Mouse (Mus musculus) CH12.LX (cell line): ENCODE results near the gene Ptges3l. TPM values are rescaled to one million over a fixed set of nuclear protein-coding genes. Genes with fewer than 3 reads are reported as not detected.

ENCODE experiments used
- DNase-seq: peaks from one replicate; pipeline ENCODE4 v3.0.0-alpha.2; 2013; ENCODE audit errors: extremely low read depth
- H3K27ac ChIP-seq: 2 replicates; pipeline ENCODE4 v1.5.1; 2012; ENCODE audit warnings: low read depth, mild to moderate bottlenecking, control low read depth, moderate library complexity; ENCODE audit not compliant: insufficient read depth
- H3K27me3 ChIP-seq: replicated peaks from 2 replicates; pipeline ENCODE3; 2012; ENCODE audit warnings: inconsistent platforms
- H3K36me3 ChIP-seq, 2 experiments: replicated peaks in 1 of 2; 2 replicates each; pipeline versions ENCODE3 to v1.6.1; 2012; ENCODE audit warnings: inconsistent platforms in 1 of 2, low read length in 1 of 2, mild to moderate bottlenecking in 1 of 2, mixed read lengths in 1 of 2, moderate library complexity in 1 of 2; ENCODE audit not compliant: control insufficient read depth in 1 of 2, insufficient read depth in 1 of 2
- H3K4me1 ChIP-seq, 2 experiments: 2 replicates each; pipeline ENCODE4 v1.6.1; 2012; ENCODE audit warnings: inconsistent platforms in 1 of 2, moderate library complexity in 1 of 2; ENCODE audit not compliant: insufficient read depth in 2 of 2, control insufficient read depth in 1 of 2
- H3K4me2 ChIP-seq: 2 replicates; pipeline ENCODE4 v1.6.1; 2012; ENCODE audit warnings: low read depth, mild to moderate bottlenecking, control low read depth; ENCODE audit not compliant: poor library complexity, insufficient read depth, severe bottlenecking
- H3K4me3 ChIP-seq, 3 experiments: fragments of 150-350 bp in 1 of 3; sonication (generic) in 1 of 3; replicated peaks in 1 of 3; 2 replicates each; pipeline versions ENCODE3 to v1.5.1; 2011 to 2012; ENCODE audit warnings: low read depth in 2 of 3, low read length in 2 of 3, mild to moderate bottlenecking in 2 of 3, moderate library complexity in 2 of 3, control low read depth in 1 of 3, improper control_type of control experiment in 1 of 3, inconsistent platforms in 1 of 3, mixed read lengths in 1 of 3; ENCODE audit not compliant: poor library complexity in 1 of 3
- H3K79me2 ChIP-seq: replicated peaks from 2 replicates; pipeline ENCODE4 v1.6.1; 2012; ENCODE audit warnings: mild to moderate bottlenecking, moderate library complexity; ENCODE audit not compliant: control insufficient read depth, poor library complexity, insufficient read depth, severe bottlenecking; ENCODE audit errors: extremely low read depth
- H3K9ac ChIP-seq: 2 replicates; pipeline ENCODE4 v1.6.1; 2012; ENCODE audit warnings: low read depth, mild to moderate bottlenecking, control low read depth, moderate library complexity; ENCODE audit not compliant: insufficient read depth
- H3K9me3 ChIP-seq: replicated peaks from 2 replicates; pipeline ENCODE3; 2012; ENCODE audit warnings: low read length, inconsistent platforms, mixed read lengths
- BHLHE40 ChIP-seq: IDR thresholded peaks from 2 replicates; pipeline ENCODE4 v1.6.1; 2011; ENCODE audit warnings: mild to moderate bottlenecking, low read depth, low read length, improper control_type of control experiment
- CHD1 ChIP-seq: IDR thresholded peaks from 2 replicates; pipeline ENCODE4 v1.6.1; 2012; ENCODE audit warnings: low read depth, low read length, improper control_type of control experiment, inconsistent platforms
- CHD2 ChIP-seq: IDR thresholded peaks from 2 replicates; pipeline ENCODE4 v1.6.1; 2011; ENCODE audit warnings: low read length, improper control_type of control experiment
- EP300 ChIP-seq: IDR thresholded peaks from 2 replicates; pipeline ENCODE4 v1.6.1; 2011; ENCODE audit warnings: low read length, improper control_type of control experiment
- ETS1 ChIP-seq: conservative IDR thresholded peaks from 2 replicates; pipeline ENCODE4 v1.6.1; 2012; ENCODE audit warnings: low read depth, mild to moderate bottlenecking, inconsistent platforms, low read length, improper control_type of control experiment, moderate library complexity
- HCFC1 ChIP-seq: IDR thresholded peaks from 2 replicates; pipeline ENCODE4 v1.6.1; 2012; ENCODE audit warnings: low read depth, mild to moderate bottlenecking, inconsistent platforms, low read length, improper control_type of control experiment
- IRF4 ChIP-seq: IDR thresholded peaks from 2 replicates; pipeline ENCODE4 v1.6.1; 2014; ENCODE audit warnings: low read depth, mild to moderate bottlenecking, inconsistent platforms, low read length, improper control_type of control experiment
- KAT2A ChIP-seq: IDR thresholded peaks from 2 replicates; pipeline ENCODE4 v1.6.1; 2012; ENCODE audit warnings: low read length, improper control_type of control experiment, inconsistent platforms; ENCODE audit not compliant: insufficient replicate concordance
- MAFK ChIP-seq: IDR thresholded peaks from 2 replicates; pipeline ENCODE4 v1.6.1; 2011; ENCODE audit warnings: low read length, improper control_type of control experiment; ENCODE audit not compliant: insufficient replicate concordance
- MAZ ChIP-seq: IDR thresholded peaks from 2 replicates; pipeline ENCODE4 v1.6.1; 2012; ENCODE audit warnings: low read depth, mild to moderate bottlenecking, inconsistent platforms, low read length, improper control_type of control experiment, moderate library complexity
- MXI1 ChIP-seq: IDR thresholded peaks from 2 replicates; pipeline ENCODE4 v1.6.1; 2011; ENCODE audit warnings: mild to moderate bottlenecking, low read depth, low read length, improper control_type of control experiment
- NRF1 ChIP-seq: IDR thresholded peaks from 2 replicates; pipeline ENCODE4 v1.6.1; 2014; ENCODE audit warnings: low read depth, mild to moderate bottlenecking, inconsistent platforms, low read length, improper control_type of control experiment, moderate library complexity
- PAX5 ChIP-seq: IDR thresholded peaks from 2 replicates; pipeline ENCODE4 v1.6.1; 2012; ENCODE audit warnings: low read length, inconsistent platforms, mixed read lengths
- POLR2A ChIP-seq: IDR thresholded peaks from 2 replicates; pipeline ENCODE4 v1.6.1; 2011; ENCODE audit warnings: low read depth, mild to moderate bottlenecking, improper control_type of control experiment, low read length
- POLR2AphosphoS2 ChIP-seq: IDR thresholded peaks from 2 replicates; pipeline ENCODE4 v1.6.1; 2011; ENCODE audit warnings: low read depth, low read length, improper control_type of control experiment
- RCOR1 ChIP-seq: conservative IDR thresholded peaks from 2 replicates; pipeline ENCODE4 v1.6.1; 2012; ENCODE audit warnings: low read depth, mild to moderate bottlenecking, inconsistent platforms, low read length, improper control_type of control experiment
- SMC3 ChIP-seq: IDR thresholded peaks from 2 replicates; pipeline ENCODE4 v1.6.1; 2011; ENCODE audit warnings: low read depth, low read length, improper control_type of control experiment
- TCF12 ChIP-seq: IDR thresholded peaks from 2 replicates; pipeline ENCODE4 v1.6.1; 2014; ENCODE audit warnings: low read depth, mild to moderate bottlenecking, inconsistent platforms, low read length, improper control_type of control experiment
- UBTF ChIP-seq: IDR thresholded peaks from 2 replicates; pipeline ENCODE4 v1.6.1; 2012; ENCODE audit warnings: low read depth, mild to moderate bottlenecking, inconsistent platforms, low read length, improper control_type of control experiment, moderate library complexity
- USF1 ChIP-seq: IDR thresholded peaks from 2 replicates; pipeline ENCODE4 v1.6.1; 2014; ENCODE audit warnings: low read depth, mild to moderate bottlenecking, inconsistent platforms, low read length, improper control_type of control experiment
- USF2 ChIP-seq: conservative IDR thresholded peaks from 2 replicates; pipeline ENCODE4 v1.6.1; 2011; ENCODE audit warnings: low read depth, low read length, improper control_type of control experiment
- ZC3H11A ChIP-seq: IDR thresholded peaks from 2 replicates; pipeline ENCODE4 v1.6.1; 2012; ENCODE audit warnings: low read depth, mild to moderate bottlenecking, inconsistent platforms, low read length, improper control_type of control experiment
- ZKSCAN1 ChIP-seq: IDR thresholded peaks from 2 replicates; pipeline ENCODE4 v1.6.1; 2012; ENCODE audit warnings: low read depth, inconsistent platforms, low read length, improper control_type of control experiment, borderline replicate concordance
- dilution Hi-C: fragments of 300-500 bp; cut with MboI; formaldehyde crosslinking; loops from 2 replicates; pipeline ENCODE4 v1.14.3; 2020; ENCODE audit warnings: low sequenced_read_pairs; ENCODE audit not compliant: extremely low pct_unique_long_range_greater_than_20kb, extremely low pct_ligation_motif_present
- in situ Hi-C: fragments of 300-500 bp; cut with MboI; formaldehyde crosslinking; loops from 3 replicates; pipeline ENCODE4 v1.14.3; 2019; ENCODE audit warnings: low sequenced_read_pairs, low pct_ligation_motif_present, low pct_unique_long_range_greater_than_20kb, mixed read lengths
- polyA plus RNA-seq: library from polyadenylated mRNA; unstranded; fragments of >175 nt; gene quantifications from 2 replicates; pipeline ENCODE4 v1.2.1, GENCODE M21; 2012; ENCODE audit warnings: low read depth; ENCODE audit not compliant: insufficient read length
- total RNA-seq, 2 experiments: library from RNA; depleted of rRNA; stranded (reverse); fragments of 300-350 nt in 1 of 2; fragments of >200 nt in 1 of 2; gene quantifications; 2 replicates each; pipeline ENCODE4 v1.2.3; 2012 to 2014

Gene Ptges3l
- total and polyA plus RNA-seq, 3 experiments = 1.9 to 3.0 (median 2.4) TPM

DNA sequence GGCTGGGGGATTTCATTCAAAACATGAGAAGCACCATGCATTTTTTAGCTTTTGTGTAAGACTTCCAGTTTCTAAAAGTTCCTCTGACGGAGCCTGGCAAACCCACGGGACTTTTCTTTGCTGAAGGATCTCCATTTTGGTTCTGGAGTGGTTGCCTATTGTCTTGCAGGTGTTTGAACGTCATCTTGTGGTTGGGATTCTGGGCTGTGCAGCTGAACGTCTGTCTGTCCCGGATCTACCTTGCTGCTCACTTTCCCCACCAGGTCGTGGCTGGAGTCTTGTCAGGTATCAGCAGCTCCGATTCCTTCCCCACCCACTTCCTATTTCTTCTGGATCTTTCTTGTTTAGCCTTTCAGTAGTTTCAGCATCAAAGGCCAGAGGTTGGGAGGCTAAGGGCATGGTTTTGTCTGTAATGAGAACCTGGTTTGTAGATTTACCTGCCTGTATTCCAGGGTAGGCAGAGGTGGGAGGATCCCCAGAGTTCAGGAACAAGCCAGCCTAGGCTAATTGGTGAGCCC, 50.7 kb downstream of the Ptges3l start (continued):
- TF ChIP-seq HCFC1 = no peak
- peak; percentile 41; the same call in 1 of the 2 replicates for TF ChIP-seq IRF4
- TF ChIP-seq KAT2A = no peak
- TF ChIP-seq POLR2AphosphoS2 = no peak
- TF ChIP-seq ETS1 = peak; percentile 47
- TF ChIP-seq CHD1 = 0 out of 2 replicates have a peak, but pooled peaks have one; percentile 42

DNA sequence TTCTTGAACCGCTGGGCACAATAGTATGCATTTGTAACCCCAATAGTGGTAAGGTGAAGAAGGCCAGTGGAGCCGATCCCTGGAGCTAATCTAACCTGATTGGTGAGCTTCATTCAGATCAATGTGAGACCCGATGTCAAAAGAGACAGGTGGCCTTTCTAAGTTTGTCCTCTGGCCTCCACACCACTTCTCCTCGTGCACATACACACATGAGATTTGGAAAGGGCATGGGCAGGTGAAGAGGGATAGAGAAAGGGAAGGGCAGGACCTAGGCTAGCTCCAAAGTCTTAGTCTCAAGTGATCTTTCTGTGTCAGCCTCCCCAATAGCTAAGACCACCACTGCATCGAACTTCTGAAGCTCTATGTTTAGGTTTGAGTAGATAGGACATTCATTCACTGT, 55.0 kb downstream of the Ptges3l start:
- dilution Hi-C loops (no loop called here), in situ Hi-C loops (no loop called here)
- H3K4me1 ChIP-seq = peaks cover 9 to 14% of the 10 kb centered on the region in 2 experiments
- H3K9ac ChIP-seq = no peak overlapping the region
- no peak for DNase-seq
- H3K4me3 ChIP-seq = no peak overlapping the region
- H3K4me2 ChIP-seq = no peak overlapping the region
- no peak overlapping the region for H3K27ac ChIP-seq
- H3K27me3 ChIP-seq = no peaks in the 10 kb centered on the region
- H3K9me3 ChIP-seq = no peaks in the 10 kb centered on the region
- no peaks in the 10 kb centered on the region for H3K36me3 ChIP-seq
- TF ChIP-seq KAT2A = no peak
- TF ChIP-seq EP300 = no peak
- TF ChIP-seq SMC3 = no peak
- no peak for TF ChIP-seq CHD2
- TF ChIP-seq ZC3H11A = no peak
- TF ChIP-seq POLR2A = no peak
- TF ChIP-seq NRF1 = no peak
- TF ChIP-seq USF1 = no peak
- TF ChIP-seq PAX5 = no peak
- no peak for TF ChIP-seq MXI1
- TF ChIP-seq MAFK = no peak
- no peak for TF ChIP-seq RCOR1
- TF ChIP-seq MAZ = no peak
- TF ChIP-seq UBTF = no peak
- no peak for TF ChIP-seq IRF4
- TF ChIP-seq USF2 = no peak
- no peak for TF ChIP-seq ZKSCAN1
- TF ChIP-seq TCF12 = no peak
- no peak for TF ChIP-seq BHLHE40
- H3K79me2 ChIP-seq = no peaks in the 10 kb centered on the region

Other genes starting within 250 kb of the Ptges3l start
Only the 20 nearest of the 25 such genes appear.
- 102 and 132 TPM in 2 replicates for gene Vps25, start 171.6 kb downstream of the Ptges3l start, total RNA-seq (2012; rRNA removed)
- 97.7 and 105 TPM in 2 replicates for gene Vps25, start 171.6 kb downstream of the Ptges3l start, total RNA-seq (2014; rRNA removed)
- gene Vps25, start 171.6 kb downstream of the Ptges3l start, polyA plus RNA-seq = 210 and 211 TPM in 2 replicates
- 0.85 and 1.2 TPM in 2 replicates for gene Wnk4, start 164.8 kb downstream of the Ptges3l start, total RNA-seq (2012; rRNA removed)
- 0.62 and 0.90 TPM in 2 replicates for gene Wnk4, start 164.8 kb downstream of the Ptges3l start, total RNA-seq (2014; rRNA removed)
- 5.4 and 7.8 TPM in 2 replicates for gene Wnk4, start 164.8 kb downstream of the Ptges3l start, polyA plus RNA-seq
- gene Cntd1, start 146.3 kb downstream of the Ptges3l start, total RNA-seq (2012; rRNA removed) = 2.5 and 3.4 TPM in 2 replicates
- 0.65 and 0.98 TPM in 2 replicates for gene Cntd1, start 146.3 kb downstream of the Ptges3l start, total RNA-seq (2014; rRNA removed)
- 0.85 and 0.96 TPM in 2 replicates for gene Cntd1, start 146.3 kb downstream of the Ptges3l start, polyA plus RNA-seq
- gene Coa3, start 146.2 kb downstream of the Ptges3l start, total RNA-seq (2012; rRNA removed) = 285 TPM in 2 replicates
- 177 and 179 TPM in 2 replicates for gene Coa3, start 146.2 kb downstream of the Ptges3l start, total RNA-seq (2014; rRNA removed)
- 113 and 117 TPM in 2 replicates for gene Coa3, start 146.2 kb downstream of the Ptges3l start, polyA plus RNA-seq
- 280 and 282 TPM in 2 replicates for gene Becn1, start 123.0 kb downstream of the Ptges3l start, total RNA-seq (2012; rRNA removed)
- gene Becn1, start 123.0 kb downstream of the Ptges3l start, total RNA-seq (2014; rRNA removed) = 207 and 224 TPM in 2 replicates
- gene Becn1, start 123.0 kb downstream of the Ptges3l start, polyA plus RNA-seq = 177 and 237 TPM in 2 replicates
- 86.1 and 108 TPM in 2 replicates for gene Psme3, start 109.1 kb downstream of the Ptges3l start, total RNA-seq (2012; rRNA removed)
- 199 and 208 TPM in 2 replicates for gene Psme3, start 109.1 kb downstream of the Ptges3l start, total RNA-seq (2014; rRNA removed)
- gene Psme3, start 109.1 kb downstream of the Ptges3l start, polyA plus RNA-seq = 496 and 527 TPM in 2 replicates
- 5.0 and 5.5 TPM in 2 replicates for gene Aoc2, start 100.3 kb downstream of the Ptges3l start, total RNA-seq (2012; rRNA removed)
- gene Aoc2, start 100.3 kb downstream of the Ptges3l start, total RNA-seq (2014; rRNA removed) = 3.6 and 4.3 TPM in 2 replicates
- 10.7 and 12.1 TPM in 2 replicates for gene Aoc2, start 100.3 kb downstream of the Ptges3l start, polyA plus RNA-seq
- 0.25 and 0.29 TPM in 2 replicates for gene Aoc3, start 94.7 kb downstream of the Ptges3l start, total RNA-seq (2012; rRNA removed)
- 0.28 and 0.30 TPM in 2 replicates for gene Aoc3, start 94.7 kb downstream of the Ptges3l start, total RNA-seq (2014; rRNA removed)
- 0.86 and 0.99 TPM in 2 replicates for gene Aoc3, start 94.7 kb downstream of the Ptges3l start, polyA plus RNA-seq
- 0.08 TPM in 1 of 2 replicates, not detected in the other for gene G6pc, start 57.8 kb downstream of the Ptges3l start, total RNA-seq (2012; rRNA removed)
- not detected in 2 replicates for gene G6pc, start 57.8 kb downstream of the Ptges3l start, total RNA-seq (2014; rRNA removed)
- not detected in 2 replicates for gene G6pc, start 57.8 kb downstream of the Ptges3l start, polyA plus RNA-seq
- 133 and 134 TPM in 2 replicates for gene Aarsd1, start 7.7 kb downstream of the Ptges3l start, total RNA-seq (2012; rRNA removed)
- 78.2 and 81.5 TPM in 2 replicates for gene Aarsd1, start 7.7 kb downstream of the Ptges3l start, total RNA-seq (2014; rRNA removed)
- 84.5 and 99.8 TPM in 2 replicates for gene Aarsd1, start 7.7 kb downstream of the Ptges3l start, polyA plus RNA-seq
- 8.3 and 8.4 TPM in 2 replicates for gene Gm27029, start 537 bp downstream of the Ptges3l start, total RNA-seq (2012; rRNA removed)
- 1.7 and 2.3 TPM in 2 replicates for gene Gm27029, start 537 bp downstream of the Ptges3l start, total RNA-seq (2014; rRNA removed)
- 6.2 and 8.7 TPM in 2 replicates for gene Gm27029, start 537 bp downstream of the Ptges3l start, polyA plus RNA-seq
- 10.1 and 10.7 TPM in 2 replicates for gene Rundc1, start 248 bp downstream of the Ptges3l start, total RNA-seq (2012; rRNA removed)
- gene Rundc1, start 248 bp downstream of the Ptges3l start, total RNA-seq (2014; rRNA removed) = 6.4 and 6.8 TPM in 2 replicates
- 12.7 and 13.5 TPM in 2 replicates for gene Rundc1, start 248 bp downstream of the Ptges3l start, polyA plus RNA-seq
- gene Rpl27, start 17.0 kb upstream of the Ptges3l start, total RNA-seq (2012; rRNA removed) = 3,039 and 3,055 TPM in 2 replicates
- gene Rpl27, start 17.0 kb upstream of the Ptges3l start, total RNA-seq (2014; rRNA removed) = 5,415 and 5,728 TPM in 2 replicates
- gene Rpl27, start 17.0 kb upstream of the Ptges3l start, polyA plus RNA-seq = 881 and 909 TPM in 2 replicates
- 49.3 and 59.3 TPM in 2 replicates for gene Ifi35, start 23.1 kb upstream of the Ptges3l start, total RNA-seq (2012; rRNA removed)
- gene Ifi35, start 23.1 kb upstream of the Ptges3l start, total RNA-seq (2014; rRNA removed) = 74.9 and 79.1 TPM in 2 replicates
- gene Ifi35, start 23.1 kb upstream of the Ptges3l start, polyA plus RNA-seq = 63.7 and 67.6 TPM in 2 replicates
- 2.8 and 3.4 TPM in 2 replicates for gene Rnd2, start 39.7 kb upstream of the Ptges3l start, total RNA-seq (2012; rRNA removed)
- 1.1 and 1.4 TPM in 2 replicates for gene Rnd2, start 39.7 kb upstream of the Ptges3l start, total RNA-seq (2014; rRNA removed)
- 4.5 and 4.6 TPM in 2 replicates for gene Rnd2, start 39.7 kb upstream of the Ptges3l start, polyA plus RNA-seq
- gene Vat1, start 40.9 kb upstream of the Ptges3l start, total RNA-seq (2012; rRNA removed) = 20.2 and 29.9 TPM in 2 replicates
- gene Vat1, start 40.9 kb upstream of the Ptges3l start, total RNA-seq (2014; rRNA removed) = 14.5 and 14.9 TPM in 2 replicates
- 46.0 and 49.4 TPM in 2 replicates for gene Vat1, start 40.9 kb upstream of the Ptges3l start, polyA plus RNA-seq
- gene Brca1, start 126.6 kb upstream of the Ptges3l start, total RNA-seq (2012; rRNA removed) = 33.0 and 37.4 TPM in 2 replicates
- gene Brca1, start 126.6 kb upstream of the Ptges3l start, total RNA-seq (2014; rRNA removed) = 37.5 and 41.4 TPM in 2 replicates
- 31.1 and 31.3 TPM in 2 replicates for gene Brca1, start 126.6 kb upstream of the Ptges3l start, polyA plus RNA-seq
- gene Nbr1, start 126.8 kb upstream of the Ptges3l start, total RNA-seq (2012; rRNA removed) = 39.4 and 52.2 TPM in 2 replicates
- 44.7 and 48.3 TPM in 2 replicates for gene Nbr1, start 126.8 kb upstream of the Ptges3l start, total RNA-seq (2014; rRNA removed)
- 39.3 and 44.8 TPM in 2 replicates for gene Nbr1, start 126.8 kb upstream of the Ptges3l start, polyA plus RNA-seq
- 1.4 and 2.2 TPM in 2 replicates for gene Tmem106a, start 156.9 kb upstream of the Ptges3l start, total RNA-seq (2012; rRNA removed)
- gene Tmem106a, start 156.9 kb upstream of the Ptges3l start, total RNA-seq (2014; rRNA removed) = 2.6 and 2.8 TPM in 2 replicates
- gene Tmem106a, start 156.9 kb upstream of the Ptges3l start, polyA plus RNA-seq = 6.8 and 9.1 TPM in 2 replicates
- gene Gm11634, start 173.9 kb upstream of the Ptges3l start, total RNA-seq (2012; rRNA removed) = not detected in 2 replicates
- gene Gm11634, start 173.9 kb upstream of the Ptges3l start, total RNA-seq (2014; rRNA removed) = not detected in 2 replicates
- gene Gm11634, start 173.9 kb upstream of the Ptges3l start, polyA plus RNA-seq = not detected in 2 replicates